Mouse (Mus musculus) spleen, adult 2 months (tissue): ENCODE measurements around the gene Slc4a3.

Experiments
- CTCF ChIP-seq: fragments of 200-500 bp; IDR thresholded peaks from 2 replicates; pipeline ENCODE4 v1.5.1; 2011; ENCODE audit warnings: mild to moderate bottlenecking, inconsistent platforms; ENCODE audit not compliant: insufficient read depth, insufficient read length, insufficient replicate concordance; ENCODE audit errors: extremely low read depth
- POLR2A ChIP-seq: fragments of 200-500 bp; IDR thresholded peaks from 2 replicates; pipeline ENCODE4 v1.6.1; 2011; ENCODE audit warnings: low read depth, low read length, inconsistent platforms

GRCm38 (mm10) chr1:75547351-75547750, 1.3 kb downstream of the Slc4a3 start:
- no peak for TF ChIP-seq CTCF
- TF ChIP-seq POLR2A = no peak
